Mouse (Mus musculus): ENCODE data around the gene Set.
"Not testable (repeated sequence)": the region's sequence is repeated elsewhere in the genome, so short reads cannot be mapped to it uniquely, and the experiment has no call there.

Gene Set

DNA sequence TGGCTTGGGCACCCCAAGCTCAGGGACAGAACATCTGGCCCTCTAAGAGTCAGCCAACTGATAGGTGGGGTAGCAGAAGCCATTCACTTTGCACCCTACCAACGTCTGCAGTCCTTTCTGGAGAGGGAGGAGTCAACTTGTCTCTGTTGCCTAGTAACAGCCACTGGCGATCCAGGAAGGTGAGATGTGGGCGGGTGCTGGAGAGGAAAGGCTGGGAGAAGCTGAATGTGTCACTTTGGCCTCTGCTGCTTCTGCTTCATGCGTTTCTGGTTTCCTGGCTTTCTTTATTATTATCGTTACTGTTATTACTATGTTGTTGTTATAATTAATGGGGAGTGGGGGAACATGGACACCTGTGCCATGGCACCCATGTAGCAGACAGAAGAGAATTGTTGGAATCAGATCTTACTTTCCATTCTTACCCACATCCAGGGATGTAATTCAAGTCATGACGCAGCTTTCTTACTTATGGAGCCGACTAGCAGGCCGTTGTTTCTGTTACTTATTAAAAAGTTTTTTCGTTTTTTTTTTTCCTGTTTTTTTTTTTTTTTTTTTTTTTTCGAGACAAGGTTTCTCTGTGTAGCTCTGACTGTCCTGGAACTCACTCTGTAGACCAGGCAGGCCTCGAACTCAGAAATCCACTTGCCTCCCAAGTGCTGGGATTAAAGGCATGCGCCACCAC, at the start of gene Set:
Gene Set, plus strand, starts transcription at position 156 of the 682 bp plus-strand sequence.
- no peak for DNase-seq (ENCODE audit: low spot score)

DNA sequence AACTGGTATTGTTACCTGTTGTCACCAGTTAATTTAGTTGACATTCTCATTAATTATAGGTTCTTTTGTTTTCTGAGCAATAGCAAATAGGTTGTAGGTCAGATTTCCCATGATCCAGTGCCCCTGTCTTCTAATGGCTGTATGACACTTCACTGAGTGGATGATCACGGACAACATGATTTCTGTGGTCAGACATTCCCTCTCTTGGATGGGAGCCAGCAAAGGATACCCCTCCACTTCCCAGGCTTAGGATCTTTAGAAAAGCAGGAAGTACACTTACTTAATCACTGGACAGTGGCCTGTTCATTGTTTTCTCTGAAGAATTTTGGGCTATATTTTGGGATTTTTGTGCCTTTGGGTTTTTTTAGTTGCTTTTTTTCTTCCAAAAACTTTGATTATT, 48.1 kb upstream of the Set start:
- DNase-seq (ENCODE audit: low spot score) = no peak

DNA sequence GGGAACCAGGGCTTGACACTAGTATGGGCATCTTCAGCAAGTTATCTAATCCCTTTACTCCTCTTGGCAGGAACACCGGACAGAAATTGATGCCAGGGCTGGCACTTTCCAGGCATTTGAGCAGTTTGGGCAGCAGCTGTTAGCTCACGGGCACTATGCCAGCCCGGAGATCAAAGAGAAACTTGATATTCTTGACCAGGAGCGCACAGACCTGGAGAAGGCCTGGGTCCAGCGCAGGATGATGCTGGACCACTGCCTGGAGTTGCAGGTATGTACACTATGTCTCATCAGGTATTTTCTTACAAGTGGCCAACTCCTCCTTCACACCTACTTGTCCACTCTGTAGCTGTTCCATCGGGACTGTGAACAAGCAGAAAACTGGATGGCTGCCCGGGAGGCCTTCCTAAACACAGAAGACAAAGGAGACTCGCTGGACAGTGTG, 46.3 kb upstream of the Set start:
- DNase-seq (ENCODE audit: low spot score) = peak; percentile 30

DNA sequence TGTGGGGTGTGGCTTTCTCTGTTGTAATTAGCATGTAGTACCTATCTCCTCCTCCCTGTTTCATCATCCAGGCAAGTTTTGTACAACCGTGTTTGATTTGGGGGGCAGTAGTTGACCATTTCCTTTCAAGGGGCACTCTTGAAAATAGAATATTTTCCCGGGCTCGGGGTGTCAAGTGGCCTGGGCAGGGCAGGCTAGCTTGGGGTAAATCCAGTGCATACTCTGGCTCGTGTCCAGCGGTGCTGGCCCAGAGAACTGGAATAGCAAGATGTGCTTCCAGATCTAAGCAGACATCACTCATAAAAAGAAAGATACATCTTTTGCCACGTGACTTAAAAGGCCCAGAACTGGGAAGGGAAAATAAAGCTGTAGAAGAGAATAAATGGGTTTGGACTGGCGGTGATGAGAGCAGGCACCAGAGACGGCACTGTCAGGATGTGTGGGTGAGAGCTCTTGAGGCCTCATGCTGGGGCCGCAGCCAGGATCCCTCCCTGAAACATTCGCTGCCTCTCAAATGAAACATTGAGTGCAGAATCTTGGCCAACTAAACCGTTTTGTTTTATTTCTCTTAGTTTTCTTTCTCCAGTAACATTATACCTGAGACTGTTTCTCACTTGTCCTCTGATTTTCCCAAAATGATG, 42.7 kb upstream of the Set start:
- DNase-seq (ENCODE audit: low spot score) = no peak

DNA sequence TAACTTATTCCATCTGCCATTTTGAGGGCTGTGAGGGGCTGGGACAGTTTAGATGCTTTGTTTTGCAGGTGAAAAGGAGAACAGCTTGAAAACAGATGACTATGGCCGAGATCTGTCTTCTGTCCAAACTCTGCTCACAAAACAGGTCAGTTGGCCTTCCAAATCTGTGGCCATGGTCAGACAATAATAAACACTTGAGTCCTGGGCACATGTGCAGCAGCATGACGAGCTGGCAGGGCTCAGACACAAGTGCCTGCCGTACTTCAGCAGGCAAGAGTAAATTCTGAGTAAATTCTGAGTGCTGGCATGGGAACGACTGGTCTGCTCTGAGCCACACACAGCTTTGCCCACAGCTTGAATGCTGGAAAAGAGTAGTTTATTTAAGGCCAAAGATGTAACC, 31.7 kb upstream of the Set start:
- DNase-seq (ENCODE audit: low spot score) = no peak

DNA sequence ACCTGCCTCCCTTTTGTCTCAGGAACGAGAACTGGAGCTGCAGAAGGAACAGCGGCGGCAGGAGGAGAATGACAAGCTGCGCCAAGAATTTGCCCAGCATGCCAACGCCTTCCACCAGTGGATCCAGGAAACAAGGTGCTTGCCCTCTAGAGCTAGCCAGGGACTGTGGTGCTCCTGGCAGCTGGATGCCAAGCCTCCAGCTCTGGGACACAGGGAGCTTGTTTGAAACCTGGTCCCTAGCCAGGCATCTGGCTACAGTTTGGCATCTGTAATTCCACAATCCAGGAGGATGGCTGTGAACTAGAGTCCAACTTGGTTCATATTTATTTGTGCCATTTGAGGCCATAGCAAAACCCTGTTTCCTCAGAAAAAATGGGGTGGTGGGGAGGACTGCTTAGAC, 30.2 kb upstream of the Set start:
- no peak for DNase-seq (ENCODE audit: low spot score)

DNA sequence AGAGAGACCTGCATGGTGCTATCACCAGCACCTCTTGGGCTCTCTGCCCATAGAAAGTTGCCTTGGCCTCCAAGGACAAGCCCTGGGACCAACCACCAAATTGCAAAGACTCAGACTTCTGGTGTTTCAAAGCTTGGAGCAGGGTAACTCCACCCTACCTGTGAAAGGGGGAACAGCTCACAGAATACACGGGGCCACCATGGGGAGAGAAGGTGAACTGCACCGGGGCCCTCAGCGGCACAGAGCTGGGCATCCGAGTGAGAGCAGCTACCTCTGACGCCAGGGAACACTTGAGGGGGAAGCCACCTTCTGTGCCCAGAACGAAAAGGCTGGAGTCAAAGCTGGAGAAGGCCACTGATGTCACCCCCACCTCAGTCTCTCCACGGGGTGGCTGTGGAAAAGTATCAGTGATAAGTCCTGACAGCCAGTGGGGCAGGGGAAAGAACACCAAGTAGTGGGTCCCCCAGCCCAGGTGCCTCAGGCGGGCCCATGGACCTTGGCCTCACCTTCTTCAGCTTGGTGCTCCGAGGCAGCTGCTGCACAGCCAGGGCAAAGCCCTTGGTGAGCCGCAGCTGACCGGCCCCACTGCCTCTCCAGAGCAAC, 24.8 kb upstream of the Set start:
- DNase-seq (ENCODE audit: low spot score) = no peak

DNA sequence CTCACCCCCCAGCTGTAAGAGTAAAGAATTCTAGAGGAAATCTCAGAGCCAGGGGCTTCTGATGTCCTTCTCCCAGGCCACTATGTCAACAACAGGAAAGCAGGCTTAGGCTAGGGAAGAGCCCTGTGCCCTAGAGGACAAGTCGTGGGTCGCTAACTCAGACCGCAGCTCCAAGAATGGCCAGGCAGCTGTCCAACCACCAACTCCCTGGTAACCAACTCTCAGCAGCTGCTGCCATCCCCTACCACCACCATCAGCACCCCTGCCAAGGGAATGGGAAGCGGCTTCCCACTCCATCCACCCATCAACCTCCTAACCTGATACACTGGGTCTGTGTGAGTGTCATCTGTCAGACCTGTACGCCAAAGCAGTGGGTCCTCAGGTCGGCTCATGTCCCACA, 24.2 kb upstream of the Set start:
- no peak for DNase-seq (ENCODE audit: low spot score)

DNA sequence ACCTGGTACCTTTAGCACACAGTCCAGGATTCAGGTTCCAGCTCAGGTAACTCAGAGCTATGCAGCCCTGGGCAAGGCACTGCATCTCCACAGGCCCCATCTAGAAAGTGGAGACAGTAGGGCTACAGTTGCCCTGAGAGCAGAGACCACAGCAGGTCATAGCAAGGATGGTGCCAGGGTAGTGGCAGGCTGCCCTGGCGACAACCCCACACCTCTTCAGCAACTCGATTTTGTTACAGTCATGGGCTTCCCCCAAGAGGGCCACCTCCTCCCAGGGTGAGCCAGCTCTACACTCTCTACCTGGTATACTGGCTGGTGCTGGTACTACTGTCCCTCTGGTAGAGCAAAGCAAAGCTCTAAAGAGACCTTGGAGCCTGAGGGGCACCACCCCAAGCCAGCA, 19.4 kb upstream of the Set start:
- DNase-seq (ENCODE audit: low spot score) = no peak

DNA sequence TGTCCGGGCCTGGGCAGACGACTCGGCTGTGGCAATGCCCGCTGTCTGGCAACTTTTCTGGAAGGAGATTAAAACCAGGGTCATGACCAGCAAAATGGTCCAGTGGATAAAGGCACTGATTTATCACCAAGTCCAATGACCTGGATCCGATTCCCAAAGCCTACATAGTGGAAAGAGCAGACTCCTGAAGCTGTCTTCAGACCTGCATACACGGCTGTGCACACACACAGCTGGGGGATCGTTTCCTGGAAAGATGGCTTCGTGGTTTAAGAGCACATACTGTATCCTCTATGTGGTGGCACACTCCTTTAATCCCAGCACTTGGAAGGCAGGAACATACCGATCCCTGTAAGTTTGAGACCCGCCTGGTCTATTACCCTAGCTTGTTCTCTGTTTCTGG, 18.8 kb upstream of the Set start:
- DNase-seq (ENCODE audit: low spot score) = no peak

DNA sequence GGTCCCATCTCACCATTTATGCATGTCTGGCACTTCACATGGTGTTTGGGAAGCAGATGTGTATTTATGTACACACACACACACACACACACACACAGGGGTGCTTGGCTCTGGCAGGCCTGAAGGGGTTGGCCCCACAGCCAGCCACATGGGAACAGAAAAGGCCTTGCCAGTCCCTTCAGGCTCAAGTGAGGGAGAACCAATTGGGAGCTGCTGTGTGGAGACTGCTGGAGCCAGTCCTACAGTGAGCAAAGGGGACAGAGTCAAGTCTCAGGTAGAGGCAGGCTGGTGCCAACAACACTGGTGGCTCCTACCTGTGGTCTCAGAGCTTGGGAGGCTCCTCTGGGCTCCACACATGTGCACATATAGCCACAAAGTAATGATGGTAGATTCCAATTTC, 17.5 kb upstream of the Set start:
- no peak for DNase-seq (ENCODE audit: low spot score)

DNA sequence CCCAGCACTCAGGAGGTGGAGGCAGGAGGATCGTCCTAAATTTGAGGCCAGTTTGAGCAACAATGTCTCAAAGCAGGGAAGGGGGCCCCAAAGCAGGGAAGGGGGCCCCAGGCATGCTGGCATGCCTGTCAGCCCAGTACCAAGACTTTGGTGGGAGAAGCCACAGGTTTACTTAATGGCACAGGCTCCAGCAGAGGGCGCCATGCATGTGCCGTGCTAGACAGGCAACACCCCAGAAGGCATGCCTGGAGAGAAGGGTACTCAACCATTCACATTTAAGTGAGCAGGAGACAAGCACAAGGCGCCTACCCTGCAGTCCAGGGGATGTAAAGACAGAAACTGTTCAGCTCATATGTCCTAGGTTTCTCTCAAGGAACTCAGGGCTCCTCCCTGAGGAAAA, 14.7 kb upstream of the Set start:
- DNase-seq (ENCODE audit: low spot score) = peak; percentile 65

DNA sequence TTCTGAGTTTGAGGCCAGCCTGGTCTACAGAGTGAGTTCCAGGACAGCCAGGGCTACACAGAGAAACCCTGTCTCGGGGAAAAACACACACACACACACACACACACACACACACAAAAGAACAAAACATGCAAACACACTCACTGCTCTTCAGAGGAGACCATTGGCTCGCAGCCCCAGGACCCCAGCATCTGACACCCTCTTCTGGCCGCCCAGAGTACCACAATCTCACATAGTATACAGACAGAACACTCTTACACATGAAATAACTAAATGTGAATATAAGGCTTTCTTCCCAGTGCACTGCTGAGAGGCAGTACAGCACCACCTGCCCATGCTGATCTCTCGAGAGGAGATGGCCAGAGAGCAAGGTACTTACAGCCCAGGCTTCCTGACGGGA, 12.6 kb upstream of the Set start:
- DNase-seq (ENCODE audit: low spot score) = no peak

DNA sequence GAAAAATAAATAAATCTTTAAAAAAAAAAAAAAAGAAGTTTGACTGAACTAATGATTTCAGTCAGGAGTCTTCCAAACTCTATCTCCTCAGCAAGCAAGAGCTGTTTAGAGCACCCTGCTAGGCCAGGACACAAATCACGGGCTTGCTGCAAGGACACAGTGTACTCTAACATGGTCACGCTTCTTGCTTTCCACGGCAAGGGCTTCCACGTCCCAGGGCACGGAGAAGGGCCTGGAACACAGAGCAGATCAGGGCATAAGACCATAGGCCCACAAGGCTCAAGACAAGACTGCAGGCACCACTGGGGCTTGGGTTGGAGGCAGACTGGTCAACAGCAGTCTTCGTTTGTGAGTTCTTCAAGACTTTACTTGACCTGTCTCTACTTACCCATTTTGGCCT, 10.1 kb upstream of the Set start:
- DNase-seq (ENCODE audit: low spot score) = no peak

DNA sequence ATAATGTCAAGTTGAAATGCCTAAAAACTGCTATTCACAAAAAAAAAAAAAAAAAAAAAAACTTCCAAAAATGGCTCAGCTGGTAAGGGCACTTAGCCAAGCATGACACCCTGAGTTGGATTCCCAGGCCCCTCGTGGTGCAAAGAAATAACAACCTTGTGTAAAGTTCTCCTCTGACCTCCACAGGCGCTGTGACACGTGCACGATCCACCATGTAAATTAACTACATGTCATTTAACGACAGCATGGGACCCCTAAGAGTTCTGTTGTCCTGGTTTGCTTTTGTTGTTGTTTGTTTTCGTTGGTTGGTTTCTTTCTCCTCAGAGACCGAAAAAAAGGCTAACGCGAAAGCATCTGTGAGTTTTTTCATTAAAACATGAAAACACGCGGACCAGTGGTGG, 9.1 kb upstream of the Set start:
- no peak for DNase-seq (ENCODE audit: low spot score)

DNA sequence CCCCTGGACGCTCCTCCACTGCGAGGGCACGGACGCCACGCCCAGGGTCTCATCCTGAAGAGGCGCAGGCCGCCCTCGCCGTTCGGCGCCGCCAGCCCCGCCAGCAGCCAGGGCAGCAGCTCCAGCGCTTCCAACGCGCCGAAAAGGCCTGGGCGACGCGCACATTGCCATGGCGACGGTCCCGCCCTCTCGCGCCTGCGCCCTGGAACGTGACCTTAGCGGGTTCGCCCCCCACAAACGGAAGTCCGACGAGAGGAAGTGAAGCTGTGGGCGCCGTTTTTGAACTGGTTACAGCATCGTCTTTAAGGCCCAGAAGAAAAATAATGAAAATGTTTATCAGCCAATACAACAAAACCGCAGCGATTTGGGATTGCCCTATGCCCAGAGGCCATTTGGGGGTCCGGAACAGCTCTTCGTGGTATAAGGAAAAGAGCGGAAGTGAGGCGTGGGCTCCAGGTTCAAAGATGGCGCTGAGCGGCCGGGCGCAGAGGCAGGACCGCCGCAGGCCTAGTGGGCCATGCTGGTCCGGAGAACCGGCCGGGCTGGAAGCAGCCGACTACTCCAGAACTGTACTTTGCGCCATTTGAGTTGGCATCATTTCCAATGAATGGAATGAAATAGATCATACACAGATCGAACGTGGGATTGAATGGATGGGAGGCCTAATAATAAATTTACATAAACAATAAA, 8.3 kb upstream of the Set start, which contains the start of gene Wdr34:
Gene Wdr34, minus strand, starts transcription at position 183 of the 690 bp plus-strand sequence.
- DNase-seq (ENCODE audit: low spot score) = peak; percentile 98

DNA sequence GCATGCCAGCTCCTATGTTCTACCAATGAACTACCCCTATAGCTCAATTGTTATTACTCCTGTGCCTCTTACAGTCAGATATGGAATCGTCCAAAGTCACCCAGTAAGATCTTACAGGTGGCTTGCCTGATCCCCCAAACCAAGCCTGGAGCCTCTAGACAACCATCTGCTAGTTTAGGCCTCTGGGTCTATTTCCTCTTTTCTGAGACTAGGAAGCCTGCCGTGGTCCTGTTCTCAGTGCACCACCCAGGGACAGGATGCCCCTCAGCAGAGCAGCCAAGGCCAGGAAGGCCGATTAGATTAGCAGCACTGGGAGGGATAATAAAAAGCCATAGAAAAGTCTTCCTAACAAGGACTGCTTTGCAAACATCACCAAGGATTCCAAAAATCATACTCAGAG, 7.3 kb upstream of the Set start:
- DNase-seq (ENCODE audit: low spot score) = no peak

DNA sequence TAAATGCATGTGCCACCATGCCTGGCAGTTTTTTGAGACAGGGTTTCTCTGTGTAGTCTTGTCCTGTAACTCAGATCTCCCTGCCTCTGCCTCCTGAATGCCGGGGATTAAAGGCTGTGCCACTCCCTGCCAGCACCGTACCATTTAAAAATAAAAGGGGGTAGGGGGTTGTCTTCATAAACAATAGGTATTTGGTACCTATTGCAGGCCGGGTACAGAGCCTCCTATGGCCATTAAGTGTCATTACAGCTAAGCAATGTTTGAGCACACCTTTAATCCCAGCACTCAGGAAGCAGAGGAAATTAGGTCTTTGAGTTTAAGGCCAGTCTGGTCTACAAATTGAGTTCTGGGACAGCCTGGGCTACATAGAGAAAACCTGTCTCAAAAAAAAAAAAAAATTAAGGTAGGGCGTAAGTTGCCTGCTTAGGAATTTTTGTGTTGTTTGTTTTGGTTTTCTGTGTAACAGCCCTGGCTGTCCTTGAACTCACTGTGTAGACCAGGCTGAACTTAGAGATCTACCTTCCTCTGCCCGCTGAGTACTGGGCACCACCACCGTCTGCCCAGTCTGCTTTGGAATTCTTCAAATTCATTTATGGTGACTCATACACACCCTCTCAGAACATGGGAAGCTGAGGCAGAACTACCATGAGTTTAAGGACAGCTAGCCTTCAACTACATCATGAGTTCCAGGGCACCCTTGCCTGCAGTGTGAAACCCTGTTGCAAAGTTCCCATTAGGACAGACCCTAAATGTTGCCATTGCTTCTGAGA, 5.0 kb upstream of the Set start:
- no peak for DNase-seq (ENCODE audit: low spot score)

DNA sequence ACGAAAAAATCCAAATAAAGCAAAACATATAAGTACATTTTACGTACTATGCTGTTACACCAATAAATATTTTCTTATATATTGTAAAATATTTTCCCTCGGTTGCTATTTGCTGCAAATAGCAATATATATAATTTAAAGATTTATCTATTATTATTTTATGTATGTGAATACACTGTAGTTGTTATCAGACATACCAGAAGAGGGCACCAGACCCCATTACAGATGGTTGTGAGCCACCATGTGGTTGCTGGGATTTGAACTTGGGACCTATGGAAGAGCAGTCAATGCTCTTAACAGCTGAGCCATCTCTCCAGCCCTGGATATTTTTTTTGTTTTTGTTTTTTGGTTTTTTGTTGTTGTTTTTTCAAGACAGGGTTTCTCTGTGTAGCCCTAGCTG, 1.9 kb upstream of the Set start:
- not testable (repeated sequence) for DNase-seq (ENCODE audit: low spot score)

DNA sequence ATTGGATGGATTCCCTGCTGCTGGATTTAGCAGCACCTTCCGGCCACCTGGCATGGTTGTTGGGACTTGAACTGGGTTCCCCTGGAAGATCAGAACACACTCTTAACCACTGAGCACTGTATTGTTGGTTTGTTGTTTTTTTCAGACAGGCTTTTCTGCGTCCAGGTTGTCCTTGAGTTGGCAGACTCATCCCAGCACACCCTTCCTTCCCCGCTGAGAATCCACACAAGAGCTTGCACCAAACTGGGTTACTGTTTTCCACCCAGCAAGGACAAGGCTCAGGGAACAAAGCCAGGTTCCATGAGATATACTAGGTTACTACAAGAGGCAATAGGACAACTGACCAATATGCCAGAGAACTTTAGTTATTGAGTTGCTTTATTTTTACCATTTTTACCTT, 442 bp upstream of the Set start:
- DNase-seq (ENCODE audit: low spot score) = no peak

DNA sequence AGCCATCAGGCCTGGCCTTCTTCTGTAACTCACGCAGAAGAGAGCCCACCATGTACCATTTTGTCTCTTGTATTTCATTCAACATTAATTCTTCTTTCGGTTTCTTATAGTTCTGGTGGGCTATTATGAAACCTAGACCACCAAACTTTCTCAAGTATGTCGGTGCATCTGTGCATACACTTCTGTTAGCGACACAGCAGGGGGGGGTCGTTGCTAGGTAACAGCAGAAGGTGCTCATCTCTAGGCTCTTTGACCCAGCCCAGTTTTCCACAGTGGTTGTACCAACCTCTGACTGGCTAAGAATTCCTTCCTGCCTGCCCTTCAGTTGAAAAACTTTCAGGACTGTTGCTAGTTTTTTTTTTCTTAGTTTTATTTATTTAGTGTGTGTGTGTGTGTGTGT, 1.2 kb downstream of the Set start:
- DNase-seq (ENCODE audit: low spot score) = no peak

All from ovary, postnatal 14 days (tissue).